Mouse (Mus musculus): Measurements from ENCODE around the gene Pwwp2b.

Gene Pwwp2b

GRCm38 (mm10) chr7:139300423-139300822 is 52.1 kb downstream of the Pwwp2b start:
- no peak for DNase-seq (ENCODE audit: low spot score)

- no peak for DNase-seq (ENCODE audit: low spot score)
Measured at GRCm38 (mm10) chr7:139301505-139301904, 53.2 kb downstream of the Pwwp2b start.

GRCm38 (mm10) chr7:139302314-139302713 is 54.0 kb downstream of the Pwwp2b start:
- DNase-seq (ENCODE audit: low spot score), result no peak

GRCm38 (mm10) chr7:139303280-139304011 is 55.2 kb downstream of the Pwwp2b start:
- peak; percentile 88 for DNase-seq (ENCODE audit: low spot score)

- DNase-seq (ENCODE audit: low spot score), result no peak
Measured at GRCm38 (mm10) chr7:139304322-139304721, 56.0 kb downstream of the Pwwp2b start.

- DNase-seq (ENCODE audit: low spot score), result no peak
Measured at GRCm38 (mm10) chr7:139307056-139307455, 58.8 kb downstream of the Pwwp2b start.

GRCm38 (mm10) chr7:139308140-139308895 is 60.0 kb downstream of the Pwwp2b start:
- DNase-seq (ENCODE audit: low spot score), result no peak

GRCm38 (mm10) chr7:139309106-139309505 is 60.8 kb downstream of the Pwwp2b start:
- peak; percentile 40 for DNase-seq (ENCODE audit: low spot score)

- DNase-seq (ENCODE audit: low spot score), result peak; percentile 39
Measured at GRCm38 (mm10) chr7:139310487-139310951, 62.2 kb downstream of the Pwwp2b start.

GRCm38 (mm10) chr7:139312686-139313085 is 64.4 kb downstream of the Pwwp2b start:
- DNase-seq (ENCODE audit: low spot score), result no peak

- no peak for DNase-seq (ENCODE audit: low spot score)
Measured at GRCm38 (mm10) chr7:139313413-139313812, 65.1 kb downstream of the Pwwp2b start.

GRCm38 (mm10) chr7:139314716-139315115 is 66.4 kb downstream of the Pwwp2b start:
- no peak for DNase-seq (ENCODE audit: low spot score)

- peak; percentile 55 for DNase-seq (ENCODE audit: low spot score)
Measured at GRCm38 (mm10) chr7:139319006-139319411, 70.7 kb downstream of the Pwwp2b start.

Data from embryo, embryonic 10.5 days (tissue).